Mouse (Mus musculus): ENCODE results near the gene Ddx6. TPM values are rescaled to one million over a fixed set of nuclear protein-coding genes. Genes with fewer than 3 reads are reported as not detected.
"Not testable (repeated sequence)": the region's sequence is repeated elsewhere in the genome, so short reads cannot be mapped to it uniquely, and the experiment has no call there.

Gene Ddx6
- polyA plus RNA-seq, 1 experiment from 2014 or later = 6.1 TPM

DNA sequence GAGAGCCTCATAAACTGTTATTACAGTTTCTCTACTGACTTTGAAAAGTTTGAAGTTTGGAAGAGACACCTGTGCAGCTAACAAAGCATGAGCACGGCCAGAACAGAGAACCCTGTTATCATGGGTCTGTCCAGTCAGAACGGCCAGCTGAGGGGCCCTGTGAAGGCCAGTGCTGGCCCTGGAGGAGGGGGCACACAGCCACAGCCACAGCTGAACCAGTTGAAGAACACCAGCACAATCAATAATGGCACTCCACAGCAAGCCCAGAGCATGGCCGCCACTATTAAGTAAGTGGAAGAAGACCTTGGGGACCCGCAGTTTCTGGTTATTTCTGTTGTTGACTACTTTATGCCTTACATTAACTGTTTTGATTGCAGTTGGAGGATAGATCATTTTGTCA is 2.6 kb downstream of the Ddx6 start:
- H3K36me3 ChIP-seq (replicated peaks) = peaks cover 53% of the 10 kb centered on the region

DNA sequence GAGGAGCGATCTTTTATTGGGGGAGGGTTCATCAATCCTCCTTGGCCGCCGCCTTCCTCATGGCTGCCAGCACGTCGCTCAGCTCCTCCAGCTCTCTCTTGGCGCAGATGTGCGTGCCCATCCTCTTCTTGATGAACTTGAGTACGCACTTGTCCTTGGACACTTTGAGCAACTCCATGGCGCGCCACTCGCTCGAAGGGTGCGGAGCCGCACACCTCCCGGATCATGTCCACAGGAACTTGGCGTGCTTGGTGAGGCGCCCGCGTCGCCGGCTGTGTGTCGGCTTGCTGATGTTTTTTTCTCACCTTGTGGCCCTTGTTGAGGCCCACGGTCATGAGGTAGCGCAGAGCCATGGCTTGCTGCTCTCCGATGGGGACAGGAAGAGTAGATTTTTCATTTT is 5.7 kb downstream of the Ddx6 start:
- H3K9me3 ChIP-seq (replicated peaks) = no peaks in the 10 kb centered on the region
- no peak overlapping the region for H3K27ac ChIP-seq (replicated peaks)
- no peak overlapping the region for H3K4me3 ChIP-seq (replicated peaks)
- no peaks in the 10 kb centered on the region for H3K27me3 ChIP-seq
- WGBS (ENCODE audit: insufficient replicate concordance) = 95% methylated on average over 25 of the region's 25 CpGs
- no peak overlapping the region for H3K4me2 ChIP-seq
- peaks cover 24% of the 10 kb centered on the region for H3K4me1 ChIP-seq (replicated peaks)
- no peak overlapping the region for H3K9ac ChIP-seq
- peaks cover 84% of the 10 kb centered on the region for H3K36me3 ChIP-seq (replicated peaks)
- no peak for ATAC-seq (ENCODE audit: insufficient read depth)

More for the DNA sequence above, 2.6 kb downstream of the Ddx6 start:
- 69% methylated on average over 4 of the region's 4 CpGs for WGBS (ENCODE audit: insufficient replicate concordance)
- H3K27me3 ChIP-seq = no peaks in the 10 kb centered on the region
- peak overlapping the region; percentile 87 for H3K4me2 ChIP-seq
- H3K4me1 ChIP-seq (replicated peaks) = peaks cover 38% of the 10 kb centered on the region
- no peaks in the 10 kb centered on the region for H3K9me3 ChIP-seq (replicated peaks)
- 0 out of 2 replicates have a peak overlapping the region, but pooled peaks have one; percentile 12 for H3K4me3 ChIP-seq (replicated peaks)
- no peak overlapping the region for H3K27ac ChIP-seq (replicated peaks)
- no peak for ATAC-seq (ENCODE audit: insufficient read depth)
- H3K9ac ChIP-seq = no peak overlapping the region

DNA sequence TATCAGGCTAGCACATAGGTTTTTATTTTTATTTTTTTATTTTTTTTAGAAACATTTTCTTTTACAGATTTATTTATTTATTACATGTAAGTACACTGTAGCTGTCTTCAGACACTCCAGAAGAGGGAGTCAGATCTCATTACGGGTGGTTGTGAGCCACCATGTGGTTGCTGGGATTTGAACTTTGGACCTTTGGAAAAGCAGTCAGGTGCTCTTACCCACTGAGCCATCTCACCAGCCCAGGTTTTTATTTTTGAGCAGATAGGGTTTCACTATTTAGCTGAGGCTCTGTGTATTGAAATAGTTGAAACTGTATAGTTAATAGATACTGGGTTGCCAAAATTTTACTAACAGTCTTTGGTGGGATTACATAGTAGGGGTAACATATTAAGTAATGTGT is 8.4 kb downstream of the Ddx6 start:
- H3K36me3 ChIP-seq (replicated peaks) = peaks cover 98% of the 10 kb centered on the region
- H3K4me1 ChIP-seq (replicated peaks) = 0 out of 2 replicates have a peak, but pooled peaks cover 12% of the 10 kb centered on the region
- not testable (repeated sequence) for H3K27ac ChIP-seq (replicated peaks); H3K27me3 ChIP-seq; H3K9me3 ChIP-seq (replicated peaks); H3K4me2 ChIP-seq; H3K9ac ChIP-seq; ATAC-seq (ENCODE audit: insufficient read depth); H3K4me3 ChIP-seq (replicated peaks)
- 74% methylated on average over 1 of the region's 1 CpGs for WGBS (ENCODE audit: insufficient replicate concordance)

DNA sequence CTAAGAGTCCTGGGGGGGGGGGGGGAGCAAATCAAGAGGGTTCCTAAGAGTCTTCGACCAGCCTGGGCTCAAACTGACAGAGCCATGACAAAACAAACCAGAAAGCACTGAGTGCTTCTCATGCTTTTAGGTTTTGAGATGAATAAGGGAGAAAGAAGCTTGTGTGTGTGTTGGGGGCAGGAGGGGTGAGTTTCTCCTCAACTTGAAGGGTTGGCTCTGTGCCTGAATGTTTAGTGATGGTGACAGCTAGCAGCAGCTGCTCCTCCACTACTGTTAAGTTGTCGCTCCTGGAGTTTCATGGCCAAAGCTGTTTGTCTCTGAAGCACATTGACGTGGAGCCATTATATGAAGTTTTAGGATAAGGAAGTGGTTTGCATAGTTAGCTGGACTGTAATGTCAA is 16.4 kb downstream of the Ddx6 start:
- H3K9ac ChIP-seq = no peak overlapping the region
- no peak overlapping the region for H3K27ac ChIP-seq (replicated peaks)
- no peaks in the 10 kb centered on the region for H3K9me3 ChIP-seq (replicated peaks)
- ATAC-seq (ENCODE audit: insufficient read depth) = no peak
- H3K27me3 ChIP-seq = no peaks in the 10 kb centered on the region
- H3K36me3 ChIP-seq (replicated peaks) = peaks cover 90% of the 10 kb centered on the region
- H3K4me3 ChIP-seq (replicated peaks) = no peak overlapping the region
- peaks cover 8% of the 10 kb centered on the region; the same call in 1 of the 2 replicates for H3K4me1 ChIP-seq (replicated peaks)
- no peak overlapping the region for H3K4me2 ChIP-seq
- 90% methylated on average over 3 of the region's 3 CpGs for WGBS (ENCODE audit: insufficient replicate concordance)

DNA sequence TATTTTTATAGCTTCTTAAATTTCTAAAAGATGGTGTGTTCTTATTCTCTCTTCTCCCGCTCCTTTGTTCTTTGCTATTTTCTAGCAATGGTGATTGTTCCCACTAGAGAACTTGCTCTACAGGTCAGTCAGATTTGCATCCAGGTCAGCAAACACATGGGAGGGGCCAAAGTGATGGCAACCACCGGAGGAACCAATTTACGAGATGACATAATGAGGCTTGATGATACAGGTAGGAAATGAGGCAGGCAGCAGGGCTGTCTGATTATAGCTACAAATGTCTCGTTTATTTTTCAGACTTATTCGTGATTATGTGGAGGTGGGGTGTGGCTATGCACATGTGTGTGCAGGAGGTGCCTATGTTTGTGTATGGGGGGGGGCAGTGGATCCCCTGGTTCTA is 19.7 kb downstream of the Ddx6 start:
- ATAC-seq (ENCODE audit: insufficient read depth) = no peak
- H3K9ac ChIP-seq = no peak overlapping the region
- H3K4me2 ChIP-seq = no peak overlapping the region
- no peaks in the 10 kb centered on the region for H3K27me3 ChIP-seq
- H3K4me3 ChIP-seq (replicated peaks) = no peak overlapping the region
- H3K4me1 ChIP-seq (replicated peaks) = peaks cover 11% of the 10 kb centered on the region; the same call in 1 of the 2 replicates
- no peaks in the 10 kb centered on the region for H3K9me3 ChIP-seq (replicated peaks)
- peaks cover 87% of the 10 kb centered on the region for H3K36me3 ChIP-seq (replicated peaks)
- H3K27ac ChIP-seq (replicated peaks) = no peak overlapping the region
- WGBS (ENCODE audit: insufficient replicate concordance) = 71% methylated on average over 5 of the region's 5 CpGs

DNA sequence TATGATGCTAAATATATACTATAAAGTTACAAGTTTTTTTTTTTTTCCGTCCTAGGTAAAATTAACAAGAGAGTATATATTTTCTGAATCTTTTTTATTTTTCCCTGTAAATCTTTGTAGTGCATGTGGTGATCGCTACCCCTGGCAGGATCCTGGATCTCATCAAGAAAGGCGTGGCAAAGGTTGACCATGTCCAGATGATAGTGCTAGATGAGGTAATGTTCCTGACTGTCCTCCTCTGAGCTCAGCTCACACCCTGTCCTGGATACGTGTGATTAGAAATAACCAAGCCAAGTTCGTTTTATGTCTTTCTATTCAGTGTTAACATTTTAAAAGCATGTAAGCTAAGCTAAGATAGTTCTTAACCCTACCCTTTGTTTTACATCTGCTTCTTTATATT is 21.6 kb downstream of the Ddx6 start:
- ATAC-seq (ENCODE audit: insufficient read depth) = peak; percentile 68
- Histone ChIP-seq H3K9me3 (replicated peaks) (no peaks in the 10 kb centered on the region), H3K4me2 (no peak overlapping the region), H3K36me3 (replicated peaks) (peaks cover 88% of the 10 kb centered on the region), H3K9ac (no peak overlapping the region), H3K27me3 (no peaks in the 10 kb centered on the region), H3K4me1 (replicated peaks) (peaks cover 11% of the 10 kb centered on the region; the same call in 1 of the 2 replicates), H3K4me3 (replicated peaks) (no peak overlapping the region), H3K27ac (replicated peaks) (no peak overlapping the region)
- WGBS (ENCODE audit: insufficient replicate concordance) = 47% methylated on average over 5 of the region's 5 CpGs

DNA sequence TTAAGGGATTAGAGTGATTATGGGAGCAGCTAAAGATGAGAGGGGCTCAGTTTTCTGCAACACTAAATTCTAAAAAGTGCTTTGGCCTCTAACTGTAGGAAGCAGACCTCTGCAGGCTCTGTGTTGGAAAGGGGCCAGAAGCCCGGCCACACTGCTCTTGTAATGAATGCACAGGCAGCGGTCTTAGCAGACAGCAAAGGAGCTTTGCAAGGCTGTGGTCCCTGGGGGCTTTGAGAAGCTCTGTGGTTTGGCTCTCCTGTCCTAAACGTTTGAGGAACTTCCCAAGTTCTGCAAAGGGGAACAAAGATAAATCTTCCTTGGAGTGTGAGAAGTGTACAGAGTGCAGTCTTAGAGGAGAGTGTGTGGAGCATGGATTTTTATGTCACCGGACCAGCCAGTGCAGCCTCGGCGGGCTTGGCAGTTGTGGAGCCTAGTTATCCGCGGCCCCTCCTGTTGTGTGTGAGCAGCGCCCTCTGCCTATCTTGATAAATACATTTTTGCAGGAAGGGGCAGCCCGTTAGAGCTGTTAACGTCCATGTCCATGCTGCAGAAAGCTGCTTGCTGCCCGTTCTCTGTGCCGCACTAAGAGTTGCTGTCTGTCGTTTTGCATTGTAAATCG is 33.0 kb downstream of the Ddx6 start:
- Histone ChIP-seq H3K27ac (replicated peaks) (no peak overlapping the region), H3K9me3 (replicated peaks) (no peaks in the 10 kb centered on the region), H3K4me3 (replicated peaks) (no peak overlapping the region), H3K4me2 (no peak overlapping the region), H3K4me1 (replicated peaks) (peaks cover 3% of the 10 kb centered on the region; the same call in 1 of the 2 replicates), H3K9ac (no peak overlapping the region), H3K27me3 (no peaks in the 10 kb centered on the region), H3K36me3 (replicated peaks) (peaks cover 66% of the 10 kb centered on the region)
- ATAC-seq (ENCODE audit: insufficient read depth) = no peak; the same call in 1 of the 2 replicates
- 54% methylated on average over 15 of the region's 15 CpGs for WGBS (ENCODE audit: insufficient replicate concordance)

DNA sequence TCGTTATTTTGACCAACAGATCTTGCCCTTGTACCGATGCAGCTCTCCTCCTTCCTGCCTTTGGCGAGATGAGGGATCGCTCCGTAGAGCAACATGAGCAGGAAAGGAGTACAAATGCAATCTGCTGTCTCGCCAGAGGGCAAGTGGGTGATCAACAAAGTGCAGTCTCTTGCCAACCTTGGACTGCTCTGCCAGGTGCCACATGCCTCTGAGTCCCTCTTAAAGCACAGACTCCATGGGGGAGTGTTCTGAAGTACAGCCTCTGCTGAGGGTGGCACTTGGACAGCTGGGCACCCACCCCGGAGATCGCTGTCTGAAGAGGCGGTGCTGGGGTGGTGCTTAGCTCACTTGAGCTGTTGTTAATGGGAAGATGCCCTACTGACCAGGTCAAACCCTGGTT is 34.0 kb downstream of the Ddx6 start:
- H3K4me1 ChIP-seq (replicated peaks); H3K4me3 ChIP-seq (replicated peaks); H3K27me3 ChIP-seq; H3K4me2 ChIP-seq; ATAC-seq (ENCODE audit: insufficient read depth); H3K9me3 ChIP-seq (replicated peaks); H3K27ac ChIP-seq (replicated peaks); H3K9ac ChIP-seq: not testable (repeated sequence)
- H3K36me3 ChIP-seq (replicated peaks) = peaks cover 56% of the 10 kb centered on the region
- WGBS (ENCODE audit: insufficient replicate concordance) = 85% methylated on average over 9 of the region's 9 CpGs

DNA sequence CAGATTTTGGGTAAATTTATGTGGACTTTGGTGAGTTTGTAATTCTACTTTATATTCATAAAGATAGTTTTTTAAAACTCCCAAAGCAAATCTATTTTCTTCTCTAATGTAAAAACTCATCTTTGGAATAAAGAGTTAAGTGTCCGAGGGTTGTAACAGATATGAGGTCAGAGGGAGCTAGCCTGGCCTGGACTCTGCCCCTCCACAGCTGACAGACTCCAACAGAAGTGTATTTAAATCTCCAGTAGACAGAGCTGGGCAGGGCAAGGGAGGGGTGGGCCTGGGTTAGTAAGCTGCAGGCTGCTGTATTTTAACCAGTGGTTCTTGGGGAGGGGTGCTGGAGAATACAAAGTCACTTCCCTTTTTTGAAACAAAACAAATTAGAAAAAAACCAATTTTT is 35.3 kb downstream of the Ddx6 start:
- H3K27me3 ChIP-seq; H3K4me2 ChIP-seq; H3K4me3 ChIP-seq (replicated peaks); H3K9me3 ChIP-seq (replicated peaks); H3K4me1 ChIP-seq (replicated peaks); H3K9ac ChIP-seq; H3K27ac ChIP-seq (replicated peaks): not testable (repeated sequence)
- H3K36me3 ChIP-seq (replicated peaks) = peaks cover 43% of the 10 kb centered on the region
- ATAC-seq (ENCODE audit: insufficient read depth) = peak; percentile 58; the same call in 1 of the 2 replicates
- WGBS (ENCODE audit: insufficient replicate concordance) = 34% methylated on average over 1 of the region's 1 CpGs

DNA sequence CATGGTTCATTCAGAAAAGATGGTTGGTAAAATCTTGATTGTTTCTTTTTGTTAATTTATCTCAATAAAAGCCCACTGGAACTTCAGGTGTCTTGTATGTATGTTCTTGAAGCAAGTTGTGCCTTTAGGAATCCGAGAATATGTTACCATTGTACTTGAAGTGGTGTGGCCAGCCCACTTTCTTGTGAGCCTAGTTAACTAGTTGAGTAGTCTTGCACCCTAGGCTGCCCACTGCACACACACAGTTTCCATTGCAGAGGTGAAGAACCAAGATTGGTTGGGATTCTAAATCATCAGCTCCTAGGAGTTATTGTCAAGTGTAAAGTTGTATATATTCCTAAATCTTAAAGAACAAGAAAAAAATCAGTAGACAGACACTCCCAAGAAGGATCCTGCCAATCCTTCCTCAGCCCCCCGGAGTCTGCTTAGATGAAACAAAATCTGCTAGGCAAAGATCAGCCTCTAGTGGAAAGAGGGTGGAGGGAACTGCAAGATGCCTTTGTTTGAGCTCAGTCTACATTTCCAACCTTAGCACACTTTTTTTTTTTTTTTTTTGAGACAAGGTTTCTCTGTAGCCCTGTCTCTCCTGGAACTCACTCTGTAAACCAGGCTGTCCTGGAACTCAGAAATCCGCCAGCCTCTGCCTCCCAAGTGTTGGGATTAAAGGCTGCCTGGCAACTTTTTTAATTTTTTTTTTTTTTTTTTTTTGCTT is 36.1 kb downstream of the Ddx6 start:
- H3K4me1 ChIP-seq (replicated peaks) = peaks cover 7% of the 10 kb centered on the region; the same call in 1 of the 2 replicates
- H3K4me2 ChIP-seq = no peak overlapping the region
- H3K9ac ChIP-seq = no peak overlapping the region
- ATAC-seq (ENCODE audit: insufficient read depth) = no peak
- H3K4me3 ChIP-seq (replicated peaks) = no peak overlapping the region
- 81% methylated on average over 3 of the region's 3 CpGs for WGBS (ENCODE audit: insufficient replicate concordance)
- no peak overlapping the region for H3K27ac ChIP-seq (replicated peaks)
- peaks cover 35% of the 10 kb centered on the region for H3K36me3 ChIP-seq (replicated peaks)
- no peaks in the 10 kb centered on the region for H3K27me3 ChIP-seq
- H3K9me3 ChIP-seq (replicated peaks) = no peaks in the 10 kb centered on the region

DNA sequence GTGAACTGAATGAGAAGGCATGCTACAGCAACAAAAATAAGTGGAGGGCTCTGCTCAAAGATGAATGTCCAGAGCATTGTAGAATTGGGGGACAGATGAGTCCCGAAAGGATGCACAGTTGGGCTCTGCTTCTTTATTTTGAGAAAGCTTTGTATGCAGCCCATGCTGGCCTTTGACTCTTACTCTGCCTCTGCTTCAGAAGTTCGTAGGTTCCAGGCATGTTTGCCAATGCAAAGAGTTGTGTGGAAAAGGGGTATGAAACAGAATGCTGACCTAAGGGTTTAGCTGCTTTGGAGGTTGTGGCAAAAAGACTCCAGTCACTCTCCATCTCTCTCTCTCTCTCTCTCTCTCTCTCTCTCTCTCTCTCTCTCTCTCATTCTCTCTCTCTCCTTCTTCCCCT is 36.9 kb downstream of the Ddx6 start:
- Histone ChIP-seq H3K27me3 (no peaks in the 10 kb centered on the region), H3K27ac (replicated peaks) (no peak overlapping the region), H3K9ac (no peak overlapping the region), H3K4me3 (replicated peaks) (no peak overlapping the region), H3K9me3 (replicated peaks) (no peaks in the 10 kb centered on the region), H3K36me3 (replicated peaks) (peaks cover 27% of the 10 kb centered on the region), H3K4me1 (replicated peaks) (peaks cover 13% of the 10 kb centered on the region; the same call in 1 of the 2 replicates), H3K4me2 (no peak overlapping the region)
- WGBS (ENCODE audit: insufficient replicate concordance) = 88% methylated on average over 2 of the region's 2 CpGs
- no peak for ATAC-seq (ENCODE audit: insufficient read depth)

Measured in liver, embryonic 15.5 days (tissue).